Mouse (Mus musculus): Measurements from ENCODE around the gene Adgrf5.

The Adgrf5 gene

DNA sequence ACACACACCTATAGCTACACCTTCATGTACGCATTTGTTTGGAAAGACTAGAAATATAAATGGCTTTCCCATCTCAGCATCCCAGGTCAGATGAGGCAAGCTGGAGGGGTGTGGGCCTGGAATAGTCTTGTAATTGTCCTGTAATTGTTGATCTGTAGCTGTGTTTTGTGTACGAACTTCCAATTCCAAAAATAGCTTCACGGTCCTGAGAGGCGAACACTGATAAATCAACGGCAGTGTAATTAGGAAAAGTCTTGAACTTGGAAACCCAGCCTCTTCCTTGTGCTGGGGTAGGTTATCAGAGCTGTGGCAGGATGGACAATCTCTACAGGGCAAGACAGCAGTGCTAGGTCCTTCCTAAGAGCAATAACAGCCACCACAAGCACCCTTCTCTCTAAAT lies 18.5 kb downstream of the Adgrf5 start:
- DNase-seq (ENCODE audit: low read depth, low spot score), result no peak

DNA sequence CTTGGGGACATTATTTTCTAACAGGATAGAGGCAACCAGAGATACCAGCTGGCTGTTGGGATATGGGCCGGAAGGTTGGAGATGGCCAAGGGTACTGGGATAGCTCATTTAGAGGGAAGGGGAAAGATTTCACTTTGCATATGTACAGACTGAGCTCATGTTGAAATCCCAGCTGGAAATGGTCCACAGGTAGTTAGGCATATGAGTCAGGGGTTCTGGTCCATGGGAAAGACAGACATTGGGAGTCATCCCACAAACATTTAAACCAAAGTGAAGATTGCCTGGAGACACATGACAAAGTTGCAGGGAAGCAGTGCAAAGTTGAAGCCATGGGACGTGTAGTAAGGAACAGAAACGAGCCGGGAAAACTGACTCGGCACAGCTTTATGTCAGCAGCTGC lies 26.1 kb downstream of the Adgrf5 start:
- no peak for DNase-seq (ENCODE audit: low read depth, low spot score)

DNA sequence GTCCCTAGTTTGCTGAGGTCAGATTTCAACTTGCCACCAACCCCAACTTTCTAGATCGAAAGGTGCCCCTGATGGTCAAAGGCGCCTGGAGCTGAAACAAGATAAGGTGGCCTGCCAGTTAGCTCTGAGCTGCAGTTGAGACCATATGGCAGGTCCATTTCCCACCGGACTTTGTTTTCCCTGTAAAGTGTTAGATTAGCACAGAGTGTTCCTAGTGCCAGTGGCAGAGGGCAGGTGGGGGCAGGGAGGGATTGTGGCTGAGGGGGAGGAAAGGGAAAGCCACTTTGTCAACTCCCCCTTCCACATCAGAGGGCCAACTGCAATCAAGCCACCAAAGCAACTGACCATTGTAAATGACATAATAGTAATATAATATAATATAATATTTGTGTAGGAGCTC lies 26.9 kb downstream of the Adgrf5 start:
- DNase-seq (ENCODE audit: low read depth, low spot score), result no peak

DNA sequence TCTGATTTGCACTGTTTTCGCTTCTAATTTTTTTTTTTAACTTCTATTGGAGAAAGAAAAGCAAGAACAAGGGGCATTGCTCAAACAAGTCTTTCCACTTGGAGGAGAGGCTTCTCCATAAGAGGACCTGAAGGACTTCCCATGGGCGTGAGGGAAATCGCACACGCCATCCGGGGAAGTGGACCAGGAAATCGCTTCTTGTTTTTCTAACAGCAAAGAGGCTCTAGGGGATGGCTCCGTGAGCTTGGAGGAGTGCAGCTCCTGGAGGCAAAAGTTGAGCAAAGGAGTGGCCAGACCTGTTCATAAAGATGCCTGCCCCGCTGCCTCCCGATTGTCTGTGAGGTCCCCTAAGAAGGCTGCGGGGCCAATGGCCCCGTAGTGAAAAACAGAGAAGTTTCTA lies 29.0 kb downstream of the Adgrf5 start:
- no peak for DNase-seq (ENCODE audit: low read depth, low spot score)

DNA sequence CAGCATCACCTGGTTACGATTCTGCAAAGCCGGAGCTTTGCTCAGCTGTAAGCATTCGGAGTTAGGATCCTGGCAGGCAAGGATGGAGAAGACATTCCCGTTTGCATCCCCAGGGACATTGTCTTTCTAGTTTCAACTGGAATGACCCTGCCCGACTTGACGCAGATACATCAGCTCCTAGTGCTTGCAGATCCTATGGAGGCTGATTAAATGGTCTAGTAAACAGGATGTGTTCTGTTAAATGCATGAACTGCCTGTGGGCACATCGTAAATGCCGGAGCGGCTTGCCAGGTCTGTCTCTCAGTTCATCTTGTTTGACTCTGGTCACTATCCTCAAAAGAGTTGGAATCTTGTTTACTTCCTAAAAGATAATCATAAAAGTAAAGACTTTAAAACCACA lies 31.9 kb downstream of the Adgrf5 start:
- DNase-seq (ENCODE audit: low read depth, low spot score), result no peak

DNA sequence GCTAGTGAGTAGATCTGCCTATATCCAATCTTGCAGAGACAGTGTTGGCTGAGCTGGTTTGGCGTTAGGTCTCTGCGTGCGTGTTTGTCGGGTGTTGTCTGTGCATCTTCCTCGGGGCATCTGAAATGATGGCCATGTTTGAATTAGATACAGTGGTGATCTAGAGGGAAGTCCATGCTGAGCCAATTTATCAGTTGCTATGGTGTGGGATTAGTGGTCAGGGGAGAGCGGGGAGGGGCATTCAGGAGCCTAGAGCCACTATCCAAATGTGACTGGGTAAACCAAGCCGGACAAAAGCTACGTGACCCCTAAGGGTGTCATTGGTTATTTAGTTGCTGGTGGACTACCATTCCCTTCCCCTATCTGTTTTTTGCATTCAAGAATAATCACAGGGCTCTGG lies 33.4 kb downstream of the Adgrf5 start:
- DNase-seq (ENCODE audit: low read depth, low spot score), result no peak

DNA sequence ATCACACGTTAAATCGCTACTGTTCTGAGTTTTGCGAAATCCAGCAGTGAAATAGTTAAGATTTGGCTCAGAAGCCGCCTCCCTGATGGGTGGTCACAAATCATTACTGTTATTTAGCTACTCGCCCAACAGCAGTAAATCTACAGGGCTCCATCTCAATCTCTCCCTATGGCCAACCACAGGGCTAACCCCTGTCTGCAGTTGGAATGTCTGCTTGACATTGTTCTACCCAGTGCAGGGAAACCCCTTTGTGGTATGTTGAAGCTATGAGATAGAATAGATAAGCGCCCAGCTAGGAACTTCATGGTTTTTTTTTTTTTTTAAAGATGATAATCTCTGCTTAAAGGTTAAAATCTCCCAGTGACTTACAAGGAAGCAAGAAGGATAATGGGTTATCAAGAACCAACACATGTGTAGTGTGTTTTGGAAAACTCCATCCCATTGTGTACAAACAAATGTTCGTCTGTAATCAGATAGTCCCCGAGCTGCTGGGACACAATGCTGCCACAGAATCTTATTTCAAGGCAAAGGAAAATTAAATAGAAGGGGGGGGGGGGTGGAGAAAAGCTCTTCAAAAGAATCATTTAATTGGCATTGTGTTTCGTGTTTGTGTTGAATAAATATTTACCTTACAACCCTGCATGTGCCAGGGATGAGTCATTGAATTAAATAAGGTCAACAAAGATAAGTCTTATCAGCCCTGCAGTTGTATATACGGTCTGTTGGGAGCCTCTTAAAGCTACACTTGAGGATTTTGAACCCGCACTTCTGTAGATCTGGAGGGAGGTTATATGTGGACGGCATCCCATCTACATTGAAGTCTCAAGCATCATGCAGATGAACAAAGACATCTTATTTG lies 35.4 kb downstream of the Adgrf5 start:
- DNase-seq (ENCODE audit: low read depth, low spot score), result no peak

DNA sequence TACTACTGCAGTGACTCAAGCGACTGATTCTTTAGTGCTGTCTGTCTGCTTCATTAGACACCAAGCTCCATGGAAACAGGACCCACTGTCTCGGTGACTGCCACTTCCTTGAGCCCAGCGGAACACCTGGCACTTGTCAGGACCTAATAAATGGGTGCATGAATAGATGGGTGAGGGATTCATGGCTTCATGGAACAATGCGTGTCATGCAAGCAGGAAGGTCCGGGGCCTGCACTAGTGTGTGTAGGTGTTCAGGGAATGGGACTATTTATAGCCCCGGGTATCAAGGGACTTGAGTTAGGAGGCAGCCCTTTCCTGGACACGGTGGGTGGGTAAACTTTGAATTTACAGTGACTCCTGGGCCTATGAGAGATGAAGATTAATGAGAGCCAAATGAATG lies 38.4 kb downstream of the Adgrf5 start:
- no peak for DNase-seq (ENCODE audit: low read depth, low spot score)

DNA sequence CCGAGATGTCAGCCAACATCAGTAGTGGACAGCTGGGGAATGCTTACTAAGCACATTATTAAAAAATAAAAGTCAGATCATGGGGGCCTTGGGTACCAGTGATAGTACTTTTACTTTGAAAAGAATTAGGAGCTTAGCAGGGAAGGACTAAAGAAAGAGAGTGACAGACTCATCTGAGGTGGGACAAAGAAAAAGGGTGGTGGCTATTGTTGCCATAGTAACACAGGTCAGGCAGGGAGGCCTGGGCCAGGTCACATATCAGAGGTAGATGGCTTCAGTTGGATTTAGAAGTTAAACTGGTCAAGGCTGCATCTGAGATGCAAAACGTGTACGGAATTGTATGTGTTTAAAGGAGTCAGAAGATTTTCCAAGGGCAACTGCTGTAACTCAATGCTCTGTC lies 38.9 kb downstream of the Adgrf5 start:
- no peak for DNase-seq (ENCODE audit: low read depth, low spot score)

DNA sequence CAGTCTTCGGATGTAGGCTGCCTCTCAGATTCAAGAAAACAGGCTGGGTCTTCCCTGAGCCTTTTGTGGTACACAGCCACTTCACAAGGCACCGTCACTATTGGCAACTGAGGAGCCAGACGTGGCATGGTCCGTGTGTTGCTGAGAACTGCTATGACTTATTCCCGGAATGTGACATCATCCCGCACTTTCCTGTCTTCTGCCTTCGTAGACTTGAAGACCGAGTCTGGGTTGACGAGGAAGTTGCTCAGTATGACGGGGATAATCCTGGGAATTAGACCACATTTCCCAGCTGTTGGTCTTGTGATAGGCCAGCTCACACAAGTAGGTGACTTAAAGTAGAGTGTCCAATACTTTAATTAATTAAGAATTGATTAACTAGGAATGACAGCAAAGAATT lies 40.2 kb downstream of the Adgrf5 start:
- no peak for DNase-seq (ENCODE audit: low read depth, low spot score)

DNA sequence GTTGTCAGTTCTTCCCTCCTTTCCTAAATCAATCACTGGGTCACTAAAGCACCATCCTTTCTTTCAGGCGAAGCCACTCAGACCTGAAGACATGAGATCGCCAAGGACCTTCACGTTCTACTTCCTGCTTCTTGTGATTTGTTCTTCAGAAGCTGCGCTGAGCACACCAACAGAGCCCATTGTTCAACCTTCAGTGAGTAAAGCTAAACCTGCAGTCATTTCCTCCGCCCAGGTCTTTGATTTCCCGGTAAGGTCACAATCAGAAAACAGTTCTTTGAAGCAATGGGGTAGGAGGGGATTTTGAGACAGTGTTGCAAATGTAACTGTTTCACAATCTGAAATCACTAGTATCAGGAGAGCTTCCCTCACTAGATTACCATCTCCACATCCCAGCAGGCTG lies 43.6 kb downstream of the Adgrf5 start:
- DNase-seq (ENCODE audit: low read depth, low spot score), result no peak

DNA sequence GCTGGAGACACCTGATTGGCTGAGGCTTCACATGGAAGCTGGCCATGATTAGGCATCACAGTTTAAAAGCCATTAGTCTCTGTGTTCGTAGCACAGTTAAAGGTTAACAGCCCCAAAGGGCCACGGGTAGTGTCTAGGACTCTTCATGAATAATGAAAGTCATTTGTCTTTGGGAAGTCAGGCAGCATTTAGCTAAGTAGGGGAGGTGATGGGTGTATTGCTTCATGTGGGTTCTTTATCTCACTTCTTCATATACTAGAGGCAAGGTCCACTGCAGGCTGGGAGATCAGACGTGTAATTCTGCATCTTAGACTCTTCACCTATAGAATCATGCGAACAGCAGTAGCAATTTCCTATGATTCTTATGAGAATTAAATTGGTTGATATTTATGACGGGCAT lies 44.2 kb downstream of the Adgrf5 start:
- no peak for DNase-seq (ENCODE audit: low read depth, low spot score)

DNA sequence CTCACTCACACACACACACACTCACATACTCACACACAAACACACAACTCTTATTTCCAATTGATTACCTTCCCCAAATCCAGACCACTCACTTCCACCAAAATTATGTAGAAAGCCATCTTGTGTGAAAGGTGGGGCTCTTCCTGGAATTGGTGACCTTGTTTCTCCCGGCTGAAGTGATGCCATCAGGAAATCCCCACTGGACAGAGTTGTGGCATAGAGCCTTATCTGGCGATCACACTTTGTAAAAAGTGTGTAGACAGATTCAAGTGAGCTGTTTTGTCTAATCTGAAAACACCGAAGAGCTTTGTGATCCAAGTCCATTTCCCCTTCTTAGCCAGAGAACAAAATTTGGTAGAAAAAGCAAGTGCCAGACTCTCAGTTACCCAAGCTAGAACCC lies 46.1 kb downstream of the Adgrf5 start:
- DNase-seq (ENCODE audit: low read depth, low spot score), result no peak

DNA sequence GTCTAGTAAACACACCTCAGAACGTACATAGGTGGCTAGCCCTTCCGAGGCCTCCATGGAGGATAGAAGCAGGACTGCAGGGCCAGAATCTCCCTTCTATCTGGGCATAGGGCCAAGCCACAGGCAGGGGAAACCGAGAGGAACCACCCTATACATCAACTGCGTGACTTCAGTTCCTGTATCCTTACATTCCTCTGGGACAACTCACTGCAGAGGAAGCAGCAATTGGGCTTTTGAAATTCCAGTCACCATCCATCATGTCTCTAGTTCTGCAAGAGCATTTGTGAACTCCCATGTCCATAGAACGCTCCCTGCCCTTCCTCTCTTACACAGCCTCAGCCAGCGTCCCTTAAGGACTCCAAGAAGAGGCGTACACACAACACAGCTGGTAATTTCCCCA lies 47.3 kb downstream of the Adgrf5 start:
- DNase-seq (ENCODE audit: low read depth, low spot score), result no peak

DNA sequence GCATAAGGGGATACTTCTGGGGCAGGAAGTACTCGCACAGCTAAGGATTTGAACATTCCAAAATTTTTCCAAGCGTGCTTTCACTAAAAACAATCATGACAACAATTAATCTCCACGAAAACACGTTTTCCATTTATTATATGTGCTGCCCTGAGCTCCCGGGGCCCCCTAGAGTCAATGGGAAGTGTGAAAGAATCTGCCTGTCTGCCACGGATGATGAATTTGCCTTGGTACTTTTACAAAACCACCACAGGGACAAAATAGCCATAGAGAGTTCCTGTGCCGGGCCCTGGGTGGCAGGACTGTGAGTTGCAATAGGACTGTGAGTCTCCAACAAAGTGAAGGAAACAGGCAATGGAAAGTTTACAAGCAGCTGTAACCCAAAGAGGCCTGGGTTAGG lies 52.9 kb downstream of the Adgrf5 start:
- DNase-seq (ENCODE audit: low read depth, low spot score), result no peak

DNA sequence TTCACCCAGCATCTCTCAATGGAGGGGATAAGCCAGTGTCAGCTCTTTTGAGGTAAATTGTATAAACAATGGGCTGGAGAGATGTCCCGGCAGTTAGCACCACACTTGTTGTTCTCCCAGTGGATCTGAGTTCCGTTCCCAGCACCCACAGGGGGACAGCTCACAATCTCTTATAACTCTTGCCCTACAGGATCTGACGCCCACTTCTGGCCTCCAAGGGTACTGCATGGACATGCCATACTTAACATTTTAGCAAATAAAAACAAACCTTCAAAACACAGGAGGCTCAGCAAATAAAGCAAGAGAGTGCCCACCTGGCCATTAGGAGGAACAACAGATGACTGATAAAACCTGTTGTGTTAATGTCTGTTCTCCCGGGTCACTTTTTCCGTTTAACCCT lies 59.0 kb downstream of the Adgrf5 start:
- DNase-seq (ENCODE audit: low read depth, low spot score), result no peak

DNA sequence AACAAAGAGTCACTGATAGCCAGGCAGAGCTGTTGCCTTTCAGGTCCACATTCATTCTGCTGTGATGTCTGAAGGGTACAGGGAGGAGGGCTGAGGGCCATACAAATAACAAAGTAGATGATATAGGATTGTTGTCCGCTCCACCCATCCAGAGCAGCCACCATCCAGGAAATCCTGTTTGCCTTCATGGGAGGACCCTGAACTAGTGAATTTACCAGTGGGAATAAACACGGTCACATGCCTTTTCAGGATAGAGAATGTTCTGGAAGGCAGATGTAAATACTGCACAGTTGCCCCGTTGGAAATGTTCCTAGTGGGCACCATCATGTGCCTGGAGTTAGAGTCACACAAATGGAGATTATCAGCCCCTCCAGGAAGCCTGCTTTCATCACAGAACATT lies 60.1 kb downstream of the Adgrf5 start:
- no peak for DNase-seq (ENCODE audit: low read depth, low spot score)

DNA sequence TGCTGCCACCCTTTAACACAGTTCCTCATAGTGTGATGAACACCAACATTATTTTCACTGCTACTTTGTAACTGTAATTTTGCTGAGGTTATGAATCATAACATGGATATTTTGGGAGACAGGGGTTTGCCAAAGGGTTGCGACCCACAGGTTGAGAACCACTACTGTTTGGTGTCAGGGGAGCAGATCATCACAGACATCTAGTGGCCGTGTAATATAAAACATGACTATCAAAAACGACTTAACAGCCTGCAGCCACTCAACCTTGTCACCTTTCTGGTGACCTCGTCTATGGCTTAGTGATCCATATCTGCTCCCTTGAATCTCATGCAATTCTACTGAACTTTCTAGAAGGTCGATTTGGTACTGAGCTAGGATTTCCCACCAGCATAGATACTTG lies 63.7 kb downstream of the Adgrf5 start:
- no peak for DNase-seq (ENCODE audit: low read depth, low spot score)

DNA sequence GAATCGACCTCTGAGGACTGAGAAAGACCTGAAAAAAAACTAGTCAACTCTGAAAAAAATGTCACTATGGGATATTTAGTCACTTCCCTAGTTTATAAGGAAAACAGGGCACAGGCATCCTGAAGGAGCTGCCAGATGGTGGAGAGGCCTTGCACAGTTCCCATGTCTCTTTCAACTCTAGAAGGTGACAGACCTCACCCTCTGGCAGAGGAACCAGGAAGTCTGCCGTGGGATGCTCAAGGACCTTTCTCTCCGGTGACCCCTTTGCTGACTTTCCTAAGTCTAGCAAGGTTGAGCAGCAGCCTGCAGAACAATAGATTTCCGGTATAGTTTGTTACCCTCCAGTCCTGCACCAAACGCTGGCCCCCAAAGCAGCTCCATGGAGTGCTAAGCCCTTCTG lies 71.4 kb downstream of the Adgrf5 start:
- DNase-seq (ENCODE audit: low read depth, low spot score), result no peak

DNA sequence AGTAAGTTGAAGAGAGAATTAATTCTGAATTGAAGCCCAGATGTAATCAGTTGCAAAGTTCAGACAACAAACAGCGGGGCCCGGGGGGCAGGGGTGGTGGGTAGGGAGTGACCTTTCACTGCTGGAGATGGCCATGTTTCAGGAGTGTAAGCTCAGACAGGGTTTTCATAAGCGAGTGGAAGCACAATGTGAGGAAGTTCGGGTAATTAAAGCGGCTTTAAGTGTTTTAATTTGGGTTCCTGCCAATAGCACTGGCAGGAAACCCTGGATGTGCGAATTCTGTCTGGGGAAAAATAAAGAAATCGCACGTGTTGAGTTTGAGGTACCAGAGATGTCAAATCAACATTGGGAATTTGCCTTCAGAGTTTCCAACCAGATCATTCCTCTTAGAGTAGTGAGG lies 74.2 kb downstream of the Adgrf5 start:
- DNase-seq (ENCODE audit: low read depth, low spot score), result no peak

DNA sequence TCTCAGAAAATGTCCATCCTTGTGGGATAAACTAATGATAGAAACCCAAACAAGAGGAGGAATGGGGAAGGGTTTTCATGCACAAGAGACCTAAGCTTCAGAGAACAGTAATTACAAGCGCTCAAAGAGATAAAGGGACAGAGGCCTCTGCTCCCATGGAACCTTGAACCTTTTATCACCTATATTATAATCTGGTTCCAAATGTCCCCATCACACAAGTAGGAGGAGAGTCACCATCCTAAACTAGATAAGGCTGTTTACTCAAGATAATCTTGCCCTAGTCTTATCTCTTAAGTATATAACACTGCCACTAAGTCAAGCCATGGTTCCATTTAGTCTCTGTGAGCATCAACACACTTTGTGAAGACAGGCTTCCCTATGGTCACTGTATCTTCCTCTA lies 91.0 kb downstream of the Adgrf5 start:
- no peak for DNase-seq (ENCODE audit: low read depth, low spot score)

DNA sequence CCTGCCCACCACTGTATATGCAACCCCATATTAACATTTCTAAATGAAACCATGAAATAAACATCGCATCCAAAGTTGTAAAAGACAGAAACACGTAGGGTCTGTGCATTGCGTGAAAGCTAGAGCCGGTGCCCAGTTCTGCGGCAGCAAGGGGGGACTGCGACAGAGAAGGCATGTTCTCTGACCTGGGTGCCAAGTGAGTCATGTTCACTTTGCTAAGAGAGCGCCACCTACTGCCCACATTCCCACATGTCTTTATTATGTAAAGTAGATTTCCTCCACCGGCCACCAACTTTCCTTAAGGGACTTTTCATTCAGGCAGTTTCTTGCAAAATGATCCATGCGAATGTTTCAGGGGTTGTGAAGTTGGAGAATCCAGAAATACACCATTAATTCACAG lies 98.3 kb downstream of the Adgrf5 start:
- DNase-seq (ENCODE audit: low read depth, low spot score), result peak; percentile 35

DNA sequence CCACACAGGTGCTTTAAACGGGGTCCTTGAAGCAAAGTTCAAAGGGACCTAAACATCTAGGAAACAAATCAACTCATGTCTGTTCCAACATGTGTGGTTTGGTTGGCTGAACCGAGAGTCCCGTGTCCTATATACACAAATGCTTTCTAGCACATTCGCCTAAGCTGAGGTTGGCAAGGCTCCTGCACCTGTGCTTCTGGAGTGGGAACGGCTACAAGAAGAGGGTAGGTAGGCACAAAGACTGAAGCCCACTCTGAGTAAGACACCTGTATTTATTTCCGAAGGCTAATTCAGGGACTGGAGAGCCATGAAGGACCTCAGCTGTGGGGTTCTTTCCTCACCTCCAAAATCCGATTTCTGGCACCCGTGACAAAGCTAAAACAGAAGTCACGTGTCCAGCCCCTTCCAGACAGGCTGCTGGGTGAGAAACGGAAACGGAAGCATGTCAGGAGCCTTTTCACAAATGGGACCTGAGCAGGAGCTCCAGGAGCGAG lies 99.5 kb downstream of the Adgrf5 start:
- DNase-seq (ENCODE audit: low read depth, low spot score), result no peak
